Mouse (Mus musculus) midbrain, embryonic 13.5 days (tissue): ENCODE measurements around the gene Cdhr4. TPM values are rescaled to one million over a fixed set of nuclear protein-coding genes. Genes with fewer than 3 reads are reported as not detected.
A peak's percentile ranks its signal among the peaks of the same experiment; 100 is the strongest.

Experiments
- ATAC-seq: fragments of 200-750 bp; cut with Nextera tagmentation; 2 replicates; pipeline ENCODE4 v1.8.0; 2017; ENCODE audit warnings: mild to moderate bottlenecking, moderate TSS enrichment, moderate library complexity
- H3K27ac ChIP-seq: fragments of 300-500 bp; sonication (generic); 2 replicates; pipeline ENCODE4 v1.5.1; 2015; ENCODE audit warnings: inconsistent platforms, mild to moderate bottlenecking, moderate library complexity
- H3K27me3 ChIP-seq: fragments of 300-500 bp; sonication (generic); 2 replicates; pipeline ENCODE4 v1.6.1; 2015; ENCODE audit warnings: mild to moderate bottlenecking, inconsistent platforms
- H3K36me3 ChIP-seq: fragments of 300-500 bp; sonication (generic); 2 replicates; pipeline ENCODE4 v1.6.1; 2015; ENCODE audit warnings: mild to moderate bottlenecking, inconsistent platforms
- H3K4me1 ChIP-seq: fragments of 300-500 bp; sonication (generic); replicated peaks from 2 replicates; pipeline ENCODE4 v1.6.1; 2015; ENCODE audit warnings: inconsistent platforms
- H3K4me2 ChIP-seq: fragments of 300-500 bp; sonication (generic); replicated peaks from 2 replicates; pipeline ENCODE4 v1.6.1; 2015; ENCODE audit warnings: moderate library complexity, mild to moderate bottlenecking, inconsistent platforms
- H3K4me3 ChIP-seq: fragments of 300-500 bp; sonication (generic); replicated peaks from 2 replicates; pipeline ENCODE4 v1.5.1; 2015; ENCODE audit warnings: mild to moderate bottlenecking, inconsistent platforms
- H3K9ac ChIP-seq: fragments of 300-500 bp; sonication (generic); replicated peaks from 2 replicates; pipeline ENCODE4 v1.6.1; 2015; ENCODE audit warnings: mild to moderate bottlenecking, inconsistent platforms
- H3K9me3 ChIP-seq: fragments of 300-500 bp; sonication (generic); 2 replicates; pipeline ENCODE4 v1.6.1; 2016; ENCODE audit warnings: mild to moderate bottlenecking, inconsistent platforms
- WGBS: fragments of 180-500 bp; shearing (Covaris S2); methylation state at CpG from one replicate; pipeline ENCODE4 v1.1.7; 2015; 5-methylcytosine and 5-hydroxymethylcytosine counted together
- polyA plus RNA-seq: library from polyadenylated mRNA; unstranded; fragments of >200 nt; fragmentation: Nextera tagmentation; extraction: Ambion mirVana; gene quantifications from 2 replicates; pipeline ENCODE4 v1.2.1, GENCODE M21; 2015

The Cdhr4 gene
- polyA plus RNA-seq, 1 experiment from 2014 or later: 1.8 TPM

- peaks cover 33% of the 10 kb centered on the region for H3K4me1 ChIP-seq
- no peaks in the 10 kb centered on the region for H3K36me3 ChIP-seq
- ATAC-seq: no peak
- no peak overlapping the region for H3K4me3 ChIP-seq
- H3K27ac ChIP-seq: peak overlapping the region; percentile 19; the same call in 1 of the 2 replicates
- H3K9me3 ChIP-seq: no peaks in the 10 kb centered on the region
- H3K9ac ChIP-seq: peak overlapping the region; percentile 20; the same call in 1 of the 2 replicates
- H3K4me2 ChIP-seq: no peak overlapping the region; the same call in 1 of the 2 replicates
- WGBS: 59% methylated on average over 7 of the region's 7 CpGs
- H3K27me3 ChIP-seq: peaks cover 25% of the 10 kb centered on the region
Measured at GRCm38 (mm10) chr9:107981684-107982605, 10.4 kb upstream of the Cdhr4 start.

DNA sequence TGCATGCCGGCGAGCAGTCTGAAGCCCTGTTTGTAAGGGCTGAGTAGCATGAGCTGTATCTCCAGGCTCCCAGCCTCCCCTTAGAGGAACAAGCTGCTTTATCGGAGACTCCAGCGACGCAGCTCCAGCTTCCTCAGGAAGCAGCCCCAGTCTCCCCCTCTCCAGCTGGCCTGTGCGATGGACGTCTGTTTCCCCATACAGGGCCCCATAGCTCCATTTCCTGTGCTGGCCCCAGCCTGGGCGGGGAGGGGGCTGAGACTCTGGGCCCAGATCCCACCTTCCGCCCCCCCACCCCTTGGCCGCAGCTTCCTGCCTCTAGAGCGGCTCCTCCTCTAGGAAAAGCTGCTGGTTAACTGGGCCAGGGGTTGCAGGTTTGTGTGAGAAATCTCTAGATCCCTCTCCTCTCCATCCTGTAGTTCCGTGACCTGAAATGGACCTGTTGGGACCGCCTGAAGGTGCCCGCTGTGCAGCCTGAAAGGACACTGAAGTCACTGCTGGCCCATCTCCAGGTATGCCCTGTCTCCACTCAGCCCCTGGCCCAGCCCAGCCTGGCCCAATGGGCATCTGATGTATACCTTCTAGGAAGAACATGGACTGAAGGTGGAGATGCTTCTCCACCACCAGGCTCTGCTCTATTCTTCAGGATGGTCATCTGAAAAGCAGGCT lies 9.5 kb upstream of the Cdhr4 start, which contains the start of gene Gm20661:
Gene Gm20661, plus strand, starts transcription at position 378 of the 666 bp plus-strand sequence.
- Histone ChIP-seq H3K9me3 (no peaks in the 10 kb centered on the region), H3K27me3 (peaks cover 25% of the 10 kb centered on the region), H3K4me1 (peaks cover 33% of the 10 kb centered on the region), H3K4me2 (peak within 1 kb of the TSS; percentile 76), H3K9ac (peak within 1 kb of the TSS; percentile 20; the same call in 1 of the 2 replicates), H3K36me3 (no peaks in the 10 kb centered on the region), H3K4me3 (no peak within 1 kb of the TSS), H3K27ac (peak within 1 kb of the TSS; percentile 57)
- no peak for ATAC-seq
- WGBS: 59% methylated on average over 14 of the region's 14 CpGs

GRCm38 (mm10) chr9:107983421-107983890 lies 8.8 kb upstream of the Cdhr4 start:
- 0 out of 2 replicates have a peak overlapping the region, but pooled peaks have one; percentile 10 for H3K9ac ChIP-seq
- peaks cover 33% of the 10 kb centered on the region for H3K4me1 ChIP-seq
- H3K9me3 ChIP-seq: no peaks in the 10 kb centered on the region
- no peak for ATAC-seq
- no peak overlapping the region for H3K4me3 ChIP-seq
- peaks cover 25% of the 10 kb centered on the region for H3K27me3 ChIP-seq
- H3K27ac ChIP-seq: peak overlapping the region; percentile 57; the same call in 1 of the 2 replicates
- H3K36me3 ChIP-seq: no peaks in the 10 kb centered on the region
- WGBS: 51% methylated on average over 4 of the region's 4 CpGs
- H3K4me2 ChIP-seq: peak overlapping the region; percentile 27

- Histone ChIP-seq H3K4me3 (peak overlapping the region; percentile 63), H3K4me2 (peak overlapping the region; percentile 76), H3K27me3 (peaks cover 25% of the 10 kb centered on the region), H3K4me1 (peaks cover 33% of the 10 kb centered on the region), H3K9me3 (no peaks in the 10 kb centered on the region), H3K36me3 (no peaks in the 10 kb centered on the region), H3K27ac (no peak overlapping the region), H3K9ac (0 out of 2 replicates have a peak overlapping the region, but pooled peaks have one; percentile 10)
- 80% methylated on average over 19 of the region's 19 CpGs for WGBS
- ATAC-seq: no peak
Measured at GRCm38 (mm10) chr9:107984052-107984753, 8.1 kb upstream of the Cdhr4 start.

GRCm38 (mm10) chr9:107984754-107985055 lies 7.6 kb upstream of the Cdhr4 start:
- H3K27ac ChIP-seq: no peak overlapping the region

GRCm38 (mm10) chr9:107985131-107986119 lies 6.9 kb upstream of the Cdhr4 start, which contains the start of gene Inka1:
Inka1 (minus strand) TSS chr9:107985879.
- no peaks in the 10 kb centered on the region for H3K36me3 ChIP-seq
- peak within 1 kb of the TSS; percentile 76 for H3K4me2 ChIP-seq
- H3K9ac ChIP-seq: peak within 1 kb of the TSS; percentile 71
- H3K9me3 ChIP-seq: no peaks in the 10 kb centered on the region
- H3K27me3 ChIP-seq: peaks cover 25% of the 10 kb centered on the region
- H3K27ac ChIP-seq: peak within 1 kb of the TSS; percentile 16; the same call in 1 of the 2 replicates
- ATAC-seq: peak; percentile 79
- H3K4me3 ChIP-seq: peak within 1 kb of the TSS; percentile 63
- WGBS: under 1% methylated on average over 58 of the region's 58 CpGs
- peaks cover 33% of the 10 kb centered on the region for H3K4me1 ChIP-seq

More at GRCm38 (mm10) chr9:107984754-107985055, 7.6 kb upstream of the Cdhr4 start:
- Histone ChIP-seq H3K9ac (peak overlapping the region; percentile 71), H3K4me1 (peaks cover 33% of the 10 kb centered on the region), H3K36me3 (no peaks in the 10 kb centered on the region), H3K4me2 (peak overlapping the region; percentile 76), H3K9me3 (no peaks in the 10 kb centered on the region), H3K4me3 (peak overlapping the region; percentile 63), H3K27me3 (peaks cover 25% of the 10 kb centered on the region)
- ATAC-seq: no peak
- 76% methylated on average over 9 of the region's 9 CpGs for WGBS

DNA sequence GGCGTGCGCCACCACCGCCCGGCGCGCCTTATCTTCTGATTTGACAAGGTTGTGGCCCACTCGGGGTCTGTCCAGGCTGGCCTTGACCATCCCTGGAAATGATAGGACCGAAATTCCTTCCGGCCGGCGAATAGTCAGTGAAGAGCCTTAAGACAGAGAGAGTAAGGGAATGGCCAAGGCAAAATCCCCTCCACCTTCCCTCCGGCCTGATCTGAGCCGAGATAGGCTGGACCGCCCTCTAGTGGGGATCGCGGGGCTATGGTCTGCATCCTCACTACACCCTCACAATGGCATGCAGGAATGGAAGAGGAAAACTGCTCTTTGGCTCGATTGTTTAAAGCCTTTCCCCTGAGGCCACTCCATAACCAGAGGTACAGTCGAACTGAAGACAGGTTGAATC lies 5.9 kb upstream of the Cdhr4 start:
- Histone ChIP-seq H3K27ac (no peak overlapping the region), H3K36me3 (no peaks in the 10 kb centered on the region), H3K9me3 (no peaks in the 10 kb centered on the region), H3K9ac (no peak overlapping the region), H3K27me3 (peaks cover 25% of the 10 kb centered on the region), H3K4me1 (peaks cover 33% of the 10 kb centered on the region), H3K4me3 (peak overlapping the region; percentile 63; the same call in 1 of the 2 replicates), H3K4me2 (peak overlapping the region; percentile 76)
- ATAC-seq: peak; percentile 65
- 9% methylated on average over 18 of the region's 18 CpGs for WGBS

DNA sequence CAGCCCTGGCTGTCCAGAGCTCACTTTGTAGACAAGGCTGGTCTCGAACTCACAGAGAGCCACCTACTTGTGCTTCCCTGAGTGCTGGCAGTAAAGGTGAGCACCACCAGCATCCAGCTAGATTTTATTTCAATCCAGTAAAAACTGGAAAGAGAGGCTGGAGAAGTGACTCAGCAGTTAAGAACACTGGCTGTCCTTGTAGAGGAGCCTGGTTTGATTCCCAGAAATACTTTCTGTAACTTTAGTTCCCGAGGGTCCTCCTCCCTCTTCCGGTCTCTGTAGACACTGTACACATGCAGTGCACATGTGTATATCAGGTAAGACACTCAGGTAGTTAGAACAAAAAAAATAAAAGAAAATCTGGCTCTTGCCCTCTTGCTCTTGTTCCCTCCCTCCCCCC lies 4.3 kb upstream of the Cdhr4 start:
- Histone ChIP-seq H3K9me3 (no peaks in the 10 kb centered on the region), H3K4me3 (no peak overlapping the region), H3K4me2 (no peak overlapping the region), H3K27me3 (peaks cover 23% of the 10 kb centered on the region), H3K36me3 (no peaks in the 10 kb centered on the region), H3K4me1 (peaks cover 24% of the 10 kb centered on the region), H3K9ac (no peak overlapping the region), H3K27ac (no peak overlapping the region)
- ATAC-seq: no peak
- WGBS: 89% methylated on average over 3 of the region's 3 CpGs

GRCm38 (mm10) chr9:107993013-107993412 lies 716 bp downstream of the Cdhr4 start:
- H3K4me1 ChIP-seq: no peaks in the 10 kb centered on the region
- no peak overlapping the region for H3K4me2 ChIP-seq
- ATAC-seq: no peak
- 85% methylated on average over 11 of the region's 11 CpGs for WGBS
- no peaks in the 10 kb centered on the region for H3K27me3 ChIP-seq
- no peak overlapping the region for H3K4me3 ChIP-seq
- H3K9ac ChIP-seq: no peak overlapping the region
- no peaks in the 10 kb centered on the region for H3K36me3 ChIP-seq
- no peaks in the 10 kb centered on the region for H3K9me3 ChIP-seq
- H3K27ac ChIP-seq: no peak overlapping the region

- H3K4me2 ChIP-seq: no peak overlapping the region
Measured at GRCm38 (mm10) chr9:107994464-107994863, 2.2 kb downstream of the Cdhr4 start.

More at GRCm38 (mm10) chr9:107994464-107994863, 2.2 kb downstream of the Cdhr4 start:
- ATAC-seq: no peak
- H3K9ac ChIP-seq: no peak overlapping the region
- H3K36me3 ChIP-seq: no peaks in the 10 kb centered on the region
- no peaks in the 10 kb centered on the region for H3K4me1 ChIP-seq
- no peak overlapping the region for H3K27ac ChIP-seq
- H3K27me3 ChIP-seq: no peaks in the 10 kb centered on the region
- 68% methylated on average over 2 of the region's 2 CpGs for WGBS
- H3K9me3 ChIP-seq: no peaks in the 10 kb centered on the region
- no peak overlapping the region for H3K4me3 ChIP-seq
